Mouse (Mus musculus) liver, embryonic 14.5 days (tissue): ENCODE measurements around the gene Tfpt.

Experiments
- CTCF ChIP-seq: IDR thresholded peaks from 2 replicates; pipeline ENCODE4 v1.5.1; 2016; ENCODE audit warnings: antibody characterized with exemption, low read depth, control low read depth
- EP300 ChIP-seq: IDR thresholded peaks from 2 replicates; pipeline ENCODE4 v1.6.1; 2016; ENCODE audit warnings: antibody characterized with exemption, low read depth

- TF ChIP-seq EP300: no peak
- no peak for TF ChIP-seq CTCF
These were observed 34.9 kb upstream of the Tfpt start for GRCm38 (mm10) chr7:3664524-3665214.
